1 mouse cellular context compared by ENCODE assay signal in the genomic region with DNA sequence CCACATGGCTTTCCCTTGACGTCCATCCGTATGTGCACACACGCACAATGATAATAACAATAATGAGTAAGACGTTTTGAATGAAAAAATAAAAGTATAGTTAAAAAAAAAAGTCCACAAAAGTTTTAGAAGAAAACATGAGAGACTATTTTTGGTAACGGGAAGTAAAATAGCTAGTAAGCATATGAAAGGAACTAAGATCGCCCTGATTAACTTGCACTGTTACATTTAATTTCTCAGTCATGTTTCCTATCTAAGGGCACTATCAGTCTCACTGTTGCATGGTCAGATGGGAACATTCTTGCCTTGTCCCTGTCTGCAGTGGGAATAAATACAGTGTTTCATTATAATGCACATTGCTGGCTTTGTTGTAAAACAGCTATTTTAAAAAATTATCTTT.
TF ChIP-seq lines count a peak whose summit lies in the region.

No protein-coding gene starts in this region.

TF ChIP-seq in MEL, 35 proteins besides CTCF, POLR2A, EP300 and RAD21 (continued from another document):
- TF ChIP-seq ZC3H11A (IDR thresholded peaks at IDR 0.05; ENCODE audit: low read depth, low read length) (no peak), CHD1 (IDR thresholded peaks at IDR 0.05; ENCODE audit: low read depth, low read length) (peak; percentile 79; the same call in 1 of the 2 replicates), TCF12 (IDR thresholded peaks at IDR 0.05; ENCODE audit: low read depth, low read length) (no peak), POLR2AphosphoS5 (IDR thresholded peaks at IDR 0.05; ENCODE audit: borderline replicate concordance, low read depth, low read length) (no peak), CHD2 (IDR thresholded peaks at IDR 0.05; ENCODE audit: low read length) (no peak), ZMIZ1 (IDR thresholded peaks at IDR 0.05; ENCODE audit: low read depth, low read length) (no peak), MEF2A (IDR thresholded peaks at IDR 0.05; ENCODE audit: extremely low read depth, insufficient replicate concordance, low read depth, low read length, poor library complexity, severe bottlenecking) (peak; percentile 98), NELFE (IDR thresholded peaks at IDR 0.05; ENCODE audit: low read depth, low read length) (no peak), TAL1 (IDR thresholded peaks at IDR 0.05; ENCODE audit: low read length) (no peak), GABPA (IDR thresholded peaks at IDR 0.05; ENCODE audit: low read depth, low read length) (peak; percentile 41; the same call in 1 of the 2 replicates), BHLHE40 (IDR thresholded peaks at IDR 0.05; ENCODE audit: borderline replicate concordance, low read depth, low read length) (peak; percentile 50; the same call in 1 of the 2 replicates), E2F4 (IDR thresholded peaks at IDR 0.05; ENCODE audit: borderline replicate concordance, low read depth, low read length) (no peak), JUND (IDR thresholded peaks at IDR 0.05; ENCODE audit: low read depth, low read length) (no peak), MXI1 (IDR thresholded peaks at IDR 0.05; ENCODE audit: low read depth, low read length) (peak; percentile 72), NRF1 (IDR thresholded peaks at IDR 0.05; ENCODE audit: insufficient read depth, low read depth, low read length, poor library complexity, severe bottlenecking) (no peak), USF1 (IDR thresholded peaks at IDR 0.05; ENCODE audit: low read depth, low read length) (no peak), MAZ (IDR thresholded peaks at IDR 0.05; ENCODE audit: low read depth, low read length) (0 out of 2 replicates have a peak, but pooled peaks have one; percentile 63), ELF1 (IDR thresholded peaks at IDR 0.05; ENCODE audit: low read depth, low read length) (0 out of 2 replicates have a peak, but pooled peaks have one; percentile 17), MAX (IDR thresholded peaks at IDR 0.05; ENCODE audit: low read length) (0 out of 2 replicates have a peak, but pooled peaks have one; percentile 31), MAFK (IDR thresholded peaks at IDR 0.05; ENCODE audit: borderline replicate concordance, low read depth, low read length) (0 out of 2 replicates have a peak, but pooled peaks have one; percentile 44), USF2 (IDR thresholded peaks at IDR 0.05; ENCODE audit: borderline replicate concordance in 1 of 2, insufficient read depth in 1 of 2, low read depth in 1 of 2, low read length in 2 of 2) (no peak)
TF ChIP-seq in MEL: peak in this region for 17.
